Mouse (Mus musculus) kidney, embryonic 14.5 days (tissue): ENCODE measurements at regions not wholly inside any gene's neighbourhood (a gene's known extent, or its start where the extent isn't known, plus 50 kb on each side); places are given as distances from the start of the nearest gene placed in this dataset.

Experiments used
- ATAC-seq: fragments of 200-750 bp; cut with Nextera tagmentation; 2 replicates; pipeline ENCODE4 v1.8.0; 2017; ENCODE audit warnings: moderate number of reproducible peaks, mild to moderate bottlenecking, moderate TSS enrichment, moderate library complexity; ENCODE audit not compliant: low FRiP score, low TSS enrichment
- H3K27ac ChIP-seq: fragments of 300-500 bp; sonication (generic); 2 replicates; pipeline ENCODE4 v1.5.1; 2014; ENCODE audit warnings: low read depth, mild to moderate bottlenecking, low read length, moderate library complexity, mixed read lengths
- H3K27me3 ChIP-seq: fragments of 300-500 bp; sonication (generic); 2 replicates; pipeline ENCODE4 v1.6.1; 2014; ENCODE audit warnings: mild to moderate bottlenecking, low read length; ENCODE audit not compliant: control insufficient read depth, insufficient read depth
- H3K36me3 ChIP-seq: fragments of 300-500 bp; sonication (generic); 2 replicates; pipeline ENCODE4 v1.6.1; 2014; ENCODE audit warnings: low read length, mixed read lengths; ENCODE audit not compliant: control insufficient read depth, insufficient read depth
- H3K4me1 ChIP-seq: fragments of 300-500 bp; sonication (generic); 2 replicates; pipeline ENCODE4 v1.6.1; 2014; ENCODE audit warnings: low read length, mixed read lengths; ENCODE audit not compliant: control insufficient read depth, insufficient read depth
- H3K4me2 ChIP-seq: fragments of 300-500 bp; sonication (generic); replicated peaks from 2 replicates; pipeline ENCODE4 v1.6.1; 2014; ENCODE audit warnings: low read depth, mild to moderate bottlenecking, low read length
- H3K4me3 ChIP-seq: fragments of 300-500 bp; sonication (generic); 2 replicates; pipeline ENCODE4 v1.5.1; 2014; ENCODE audit warnings: mild to moderate bottlenecking, low read length
- H3K9ac ChIP-seq: fragments of 300-500 bp; sonication (generic); 2 replicates; pipeline ENCODE4 v1.6.1; 2014; ENCODE audit warnings: low read depth, mild to moderate bottlenecking, low read length, moderate library complexity
- H3K9me3 ChIP-seq: fragments of 300-500 bp; sonication (generic); 2 replicates; pipeline ENCODE4 v1.6.1; 2016; ENCODE audit warnings: low read length; ENCODE audit not compliant: control insufficient read depth
- WGBS: fragments of 180-500 bp; shearing (Covaris S2); extraction: QIAGEN DNeasy Blood & Tissue Kit; methylation state at CpG from one replicate; pipeline ENCODE4 v1.1.7; 2014; 5-methylcytosine and 5-hydroxymethylcytosine counted together

DNA sequence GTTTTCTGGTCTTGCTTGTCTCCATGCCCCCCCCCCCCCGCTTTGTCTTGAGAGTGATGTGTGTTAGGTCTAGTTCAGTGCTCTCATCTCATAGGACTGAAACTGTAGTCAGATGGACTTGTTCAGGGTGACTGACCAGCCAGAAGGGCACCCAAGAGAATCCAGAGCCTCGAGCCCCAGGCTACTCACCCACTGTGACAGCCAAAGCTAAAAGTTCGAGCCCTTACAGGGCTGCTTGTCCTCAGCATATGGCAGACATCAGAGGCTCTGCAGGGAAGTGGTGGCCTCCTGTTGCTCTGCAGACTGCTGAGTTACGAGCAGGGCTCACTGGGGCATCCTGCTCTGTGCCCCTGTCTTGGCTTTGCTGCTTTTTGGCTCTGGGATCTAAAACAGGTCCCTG is 64.9 kb downstream of the Fam43a start:
- peaks cover 7% of the 10 kb centered on the region; the same call in 1 of the 2 replicates for H3K4me1 ChIP-seq
- peak; percentile 55; the same call in 1 of the 2 replicates for ATAC-seq
- no peaks in the 10 kb centered on the region for H3K27me3 ChIP-seq
- H3K27ac ChIP-seq = no peak overlapping the region
- H3K4me3 ChIP-seq = no peak overlapping the region
- no peak overlapping the region for H3K9ac ChIP-seq
- no peaks in the 10 kb centered on the region for H3K36me3 ChIP-seq
- H3K4me2 ChIP-seq = no peak overlapping the region
- no peaks in the 10 kb centered on the region for H3K9me3 ChIP-seq
- WGBS = 23% methylated on average over 4 of the region's 4 CpGs

DNA sequence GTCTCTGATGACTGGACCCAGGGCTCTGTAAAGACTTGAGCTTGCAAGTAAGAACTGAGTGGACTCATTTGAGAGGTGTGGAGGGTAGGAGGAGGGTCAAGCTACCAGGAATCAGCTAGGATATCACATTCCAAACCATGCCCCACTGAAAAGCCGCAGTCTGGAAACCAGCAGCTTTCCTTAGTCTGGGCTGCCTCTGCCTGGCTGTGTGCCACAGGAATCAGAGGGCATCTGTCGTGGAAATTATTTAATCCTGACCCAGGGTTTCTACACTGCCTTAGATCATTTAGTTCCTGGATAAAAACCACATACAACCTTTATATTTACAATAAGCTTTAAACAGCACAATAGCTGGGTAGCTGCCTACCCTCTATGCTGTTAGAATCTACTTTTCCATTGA is 66.4 kb downstream of the Fam43a start:
- Histone ChIP-seq H3K4me2 (no peak overlapping the region), H3K9ac (no peak overlapping the region), H3K9me3 (no peaks in the 10 kb centered on the region), H3K4me1 (peaks cover 7% of the 10 kb centered on the region; the same call in 1 of the 2 replicates), H3K27ac (no peak overlapping the region), H3K36me3 (no peaks in the 10 kb centered on the region), H3K27me3 (no peaks in the 10 kb centered on the region), H3K4me3 (no peak overlapping the region)
- 18% methylated on average over 2 of the region's 2 CpGs for WGBS
- ATAC-seq = no peak

DNA sequence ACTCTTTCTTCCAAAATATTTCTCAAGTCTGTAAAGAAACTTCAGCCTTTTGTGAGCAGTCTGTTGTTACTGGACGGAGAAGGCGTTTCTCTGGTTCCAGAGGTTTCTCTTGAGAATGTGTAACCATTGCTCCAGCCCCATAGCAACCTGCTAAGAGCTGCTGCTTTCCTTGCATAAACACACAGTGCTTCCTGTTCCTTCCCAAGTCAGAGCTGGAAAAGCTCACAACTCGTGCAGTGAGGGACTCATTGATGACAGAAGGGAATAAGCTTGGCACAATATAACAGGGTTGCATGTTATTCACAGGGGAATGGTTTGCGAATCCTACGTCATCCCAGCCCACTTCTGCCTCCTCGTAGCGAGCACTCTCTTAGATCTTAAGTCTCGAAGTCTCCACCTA is 70.4 kb downstream of the Fam43a start:
- H3K4me3 ChIP-seq = no peak overlapping the region
- H3K4me2 ChIP-seq = no peak overlapping the region
- H3K36me3 ChIP-seq = no peaks in the 10 kb centered on the region
- ATAC-seq = no peak
- no peaks in the 10 kb centered on the region for H3K9me3 ChIP-seq
- H3K27ac ChIP-seq = no peak overlapping the region
- WGBS = 77% methylated on average over 8 of the region's 8 CpGs
- H3K27me3 ChIP-seq = no peaks in the 10 kb centered on the region
- no peak overlapping the region for H3K9ac ChIP-seq
- 0 out of 2 replicates have a peak, but pooled peaks cover 1% of the 10 kb centered on the region for H3K4me1 ChIP-seq

DNA sequence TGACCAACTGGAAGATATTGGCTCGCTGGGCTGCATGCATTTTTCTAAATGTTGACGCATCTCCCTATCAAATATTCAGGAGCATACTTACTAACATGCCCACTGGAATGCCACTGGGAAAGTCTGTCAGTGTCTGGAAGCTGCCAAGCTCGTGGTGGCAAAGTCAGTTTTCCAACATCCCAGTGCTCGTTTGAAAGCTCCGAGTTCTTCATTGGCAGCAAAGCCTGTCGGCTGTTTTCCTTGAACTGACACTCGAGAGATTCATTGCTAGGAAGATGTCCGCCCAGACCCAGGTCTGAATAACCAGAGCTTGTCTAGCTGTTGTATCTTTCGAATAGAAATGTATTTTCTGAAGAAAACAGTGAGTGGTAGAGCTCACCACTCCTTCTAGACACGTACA is 72.1 kb downstream of the Fam43a start:
- 66% methylated on average over 10 of the region's 10 CpGs for WGBS
- H3K27me3 ChIP-seq = no peaks in the 10 kb centered on the region
- H3K27ac ChIP-seq = no peak overlapping the region
- no peak overlapping the region for H3K4me3 ChIP-seq
- H3K9me3 ChIP-seq = no peaks in the 10 kb centered on the region
- ATAC-seq = no peak
- H3K4me1 ChIP-seq = no peaks in the 10 kb centered on the region
- H3K36me3 ChIP-seq = no peaks in the 10 kb centered on the region
- no peak overlapping the region for H3K4me2 ChIP-seq
- no peak overlapping the region for H3K9ac ChIP-seq

GRCm38 (mm10) chr16:30672776-30673550 is 73.4 kb downstream of the Fam43a start:
- no peak for ATAC-seq
- no peak overlapping the region for H3K27ac ChIP-seq
- WGBS = 75% methylated on average over 15 of the region's 15 CpGs

GRCm38 (mm10) chr16:30673662-30674061 is 74.1 kb downstream of the Fam43a start:
- H3K36me3 ChIP-seq = no peaks in the 10 kb centered on the region
- H3K27me3 ChIP-seq = no peaks in the 10 kb centered on the region
- H3K4me2 ChIP-seq = no peak overlapping the region
- H3K9me3 ChIP-seq = no peaks in the 10 kb centered on the region
- no peaks in the 10 kb centered on the region for H3K4me1 ChIP-seq
- H3K27ac ChIP-seq = no peak overlapping the region
- ATAC-seq = no peak
- no peak overlapping the region for H3K9ac ChIP-seq
- 86% methylated on average over 15 of the region's 15 CpGs for WGBS
- no peak overlapping the region for H3K4me3 ChIP-seq

More at GRCm38 (mm10) chr16:30672776-30673550, 73.4 kb downstream of the Fam43a start:
- no peaks in the 10 kb centered on the region for H3K36me3 ChIP-seq
- H3K9me3 ChIP-seq = no peaks in the 10 kb centered on the region
- H3K27me3 ChIP-seq = no peaks in the 10 kb centered on the region
- H3K4me2 ChIP-seq = no peak overlapping the region
- H3K4me1 ChIP-seq = no peaks in the 10 kb centered on the region
- no peak overlapping the region for H3K9ac ChIP-seq
- no peak overlapping the region for H3K4me3 ChIP-seq

- H3K27ac ChIP-seq = no peak overlapping the region
- 64% methylated on average over 4 of the region's 4 CpGs for WGBS
- H3K9ac ChIP-seq = no peak overlapping the region
- H3K4me2 ChIP-seq = no peak overlapping the region
- H3K27me3 ChIP-seq = no peaks in the 10 kb centered on the region
- ATAC-seq = no peak
- no peaks in the 10 kb centered on the region for H3K36me3 ChIP-seq
- H3K9me3 ChIP-seq = no peaks in the 10 kb centered on the region
- H3K4me3 ChIP-seq = no peak overlapping the region
- no peaks in the 10 kb centered on the region for H3K4me1 ChIP-seq
Measured at GRCm38 (mm10) chr16:30675829-30676228, 76.3 kb downstream of the Fam43a start.

DNA sequence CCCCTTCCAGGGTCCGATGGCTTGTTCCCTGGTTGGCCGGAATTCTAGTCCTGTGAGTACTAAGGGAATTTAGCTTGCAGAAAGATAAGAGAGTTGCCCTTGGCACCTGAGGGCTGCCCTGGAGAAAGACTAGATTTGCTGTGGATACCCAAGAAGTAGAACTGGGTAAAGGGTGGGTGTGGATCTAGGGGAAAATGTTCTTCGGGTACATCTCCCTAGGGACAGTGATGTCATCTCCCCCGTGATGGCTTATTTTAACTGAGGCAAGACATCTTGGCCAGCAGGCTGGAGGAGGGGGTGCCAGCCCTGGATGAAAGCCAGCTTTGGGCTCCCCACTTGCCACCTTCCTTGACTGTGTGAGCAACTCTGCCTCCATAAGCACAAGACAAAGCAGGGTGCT is 77.5 kb downstream of the Fam43a start:
- no peak for ATAC-seq
- Histone ChIP-seq H3K4me1 (no peaks in the 10 kb centered on the region), H3K4me3 (no peak overlapping the region), H3K27ac (no peak overlapping the region), H3K36me3 (no peaks in the 10 kb centered on the region), H3K27me3 (no peaks in the 10 kb centered on the region), H3K4me2 (no peak overlapping the region), H3K9ac (no peak overlapping the region), H3K9me3 (no peaks in the 10 kb centered on the region)
- 94% methylated on average over 4 of the region's 4 CpGs for WGBS

DNA sequence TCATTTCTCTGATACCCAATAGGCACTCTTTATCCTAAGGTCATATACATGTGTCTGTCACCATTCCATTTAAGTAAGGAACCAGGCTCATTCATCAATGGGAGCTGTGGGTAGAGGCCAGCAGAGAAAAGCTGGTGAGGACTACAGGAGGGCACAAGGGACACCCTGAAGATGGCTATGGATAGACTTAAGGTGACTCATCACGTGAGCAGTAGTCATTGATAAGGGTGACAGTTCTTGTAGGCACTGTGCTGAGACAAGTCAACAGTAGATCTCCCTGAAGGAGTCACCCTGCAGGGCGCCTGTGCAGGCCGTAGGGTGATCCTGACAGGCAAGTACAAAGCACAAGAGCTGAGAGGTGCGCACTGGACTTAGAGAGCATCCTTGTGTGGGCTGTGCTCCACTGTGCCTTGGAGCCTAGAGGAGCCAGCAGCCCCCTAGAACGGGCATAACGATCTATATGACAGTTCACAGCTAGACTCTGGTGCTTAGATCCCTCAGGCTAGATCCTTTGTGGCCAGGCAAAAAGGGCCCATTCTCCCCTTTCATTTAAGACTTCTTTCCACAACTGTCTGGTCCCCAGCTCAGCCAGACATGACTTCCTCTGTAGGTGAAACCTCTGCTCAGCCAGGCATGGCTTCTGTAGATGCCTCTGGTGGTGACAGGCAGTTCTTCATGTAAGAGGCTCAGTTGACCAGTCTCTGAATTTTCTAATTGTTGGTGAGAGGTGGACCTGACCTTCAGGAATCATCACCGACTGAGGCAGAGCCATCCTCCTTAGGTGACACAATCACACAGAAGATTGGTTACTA is 78.6 kb downstream of the Fam43a start:
- Histone ChIP-seq H3K4me3 (no peak overlapping the region), H3K9ac (no peak overlapping the region), H3K27me3 (no peaks in the 10 kb centered on the region), H3K9me3 (no peaks in the 10 kb centered on the region), H3K36me3 (no peaks in the 10 kb centered on the region), H3K4me1 (no peaks in the 10 kb centered on the region), H3K4me2 (no peak overlapping the region), H3K27ac (no peak overlapping the region)
- 73% methylated on average over 7 of the region's 7 CpGs for WGBS
- no peak for ATAC-seq
